Mouse (Mus musculus) MEL (cell line): Measurements from ENCODE around the gene Cntn4. TPM values are rescaled to one million over a fixed set of nuclear protein-coding genes. Genes with fewer than 3 reads are reported as not detected.
A peak's percentile ranks its signal among the peaks of the same experiment; 100 is the strongest.

ENCODE experiments used
- DNase-seq: peaks from one replicate; pipeline ENCODE4 v3.0.0; 2011; ENCODE audit warnings: low read depth, low spot score
- H3K27ac ChIP-seq: 2 replicates; pipeline ENCODE4 v1.5.1; 2012; ENCODE audit warnings: low read depth, mild to moderate bottlenecking, control low read depth, low read length, moderate library complexity; ENCODE audit not compliant: control insufficient read depth
- H3K27me3 ChIP-seq, 2 experiments: fragments of 150-350 bp in 1 of 2; sonication (generic) in 1 of 2; 2 replicates each; pipeline ENCODE4 v1.6.1; 2012; ENCODE audit warnings: low read length in 2 of 2, mild to moderate bottlenecking in 2 of 2, improper control_type of control experiment in 1 of 2, moderate library complexity in 1 of 2; ENCODE audit not compliant: insufficient read depth in 2 of 2, control insufficient read depth in 1 of 2
- H3K36me3 ChIP-seq, 2 experiments: 2 replicates each; pipeline ENCODE4 v1.6.1; 2012 to 2014; ENCODE audit warnings: low read length in 2 of 2, improper control_type of control experiment in 1 of 2, inconsistent platforms in 1 of 2, mild to moderate bottlenecking in 1 of 2; ENCODE audit not compliant: insufficient read depth in 2 of 2, control insufficient read depth in 1 of 2
- H3K4me1 ChIP-seq, 2 experiments: fragments of 150-350 bp in 1 of 2; sonication (generic) in 1 of 2; 2 replicates each; pipeline ENCODE4 v1.6.1; 2012; ENCODE audit warnings: low read length in 2 of 2, improper control_type of control experiment in 1 of 2, mild to moderate bottlenecking in 1 of 2; ENCODE audit not compliant: insufficient read depth in 2 of 2, control insufficient read depth in 1 of 2
- H3K4me3 ChIP-seq, 2 experiments: fragments of 150-350 bp in 1 of 2; sonication (generic) in 1 of 2; 2 replicates each; pipeline ENCODE4 v1.5.1; 2012; ENCODE audit warnings: low read depth in 2 of 2, low read length in 2 of 2, mild to moderate bottlenecking in 2 of 2, moderate library complexity in 2 of 2, control low read depth in 1 of 2, improper control_type of control experiment in 1 of 2; ENCODE audit not compliant: control insufficient read depth in 1 of 2, insufficient read depth in 1 of 2
- H3K79me2 ChIP-seq: 2 replicates; pipeline ENCODE4 v1.6.1; 2012; ENCODE audit warnings: mild to moderate bottlenecking, low read length, moderate library complexity; ENCODE audit not compliant: control insufficient read depth, poor library complexity, insufficient read depth
- H3K9ac ChIP-seq: 2 replicates; pipeline ENCODE4 v1.6.1; 2012; ENCODE audit warnings: low read depth, mild to moderate bottlenecking, control low read depth, low read length, moderate library complexity; ENCODE audit not compliant: control insufficient read depth, poor library complexity, severe bottlenecking
- H3K9me3 ChIP-seq: fragments of 150-350 bp; sonication (generic); replicated peaks from 2 replicates; pipeline ENCODE4 v1.6.1; 2012; ENCODE audit warnings: mild to moderate bottlenecking, low read length, improper control_type of control experiment, moderate library complexity; ENCODE audit not compliant: insufficient read depth
- CHD1 ChIP-seq: IDR thresholded peaks from 2 replicates; pipeline ENCODE4 v1.6.1; 2012; ENCODE audit warnings: low read depth, mild to moderate bottlenecking, inconsistent platforms, low read length, improper control_type of control experiment
- CHD2 ChIP-seq: IDR thresholded peaks from 2 replicates; pipeline ENCODE4 v1.6.1; 2011; ENCODE audit warnings: low read length, improper control_type of control experiment
- ELF1 ChIP-seq: IDR thresholded peaks from 2 replicates; pipeline ENCODE4 v1.6.1; 2014; ENCODE audit warnings: low read depth, mild to moderate bottlenecking, inconsistent platforms, low read length, improper control_type of control experiment, moderate library complexity
- EP300 ChIP-seq, 2 experiments: IDR thresholded peaks; 2 replicates each; pipeline ENCODE4 v1.6.1; 2011; ENCODE audit warnings: improper control_type of control experiment in 2 of 2, low read length in 2 of 2, low read depth in 1 of 2, mild to moderate bottlenecking in 1 of 2
- GABPA ChIP-seq: IDR thresholded peaks from 2 replicates; pipeline ENCODE4 v1.6.1; 2012; ENCODE audit warnings: low read depth, mild to moderate bottlenecking, inconsistent platforms, low read length, improper control_type of control experiment, moderate library complexity
- GATA1 ChIP-seq: IDR thresholded peaks from 2 replicates; pipeline ENCODE4 v1.6.1; 2011; ENCODE audit warnings: low read depth, low read length, improper control_type of control experiment
- HCFC1 ChIP-seq: IDR thresholded peaks from 2 replicates; pipeline ENCODE4 v1.6.1; 2012; ENCODE audit warnings: low read depth, mild to moderate bottlenecking, inconsistent platforms, low read length, improper control_type of control experiment, moderate library complexity
- JUND ChIP-seq: IDR thresholded peaks from 2 replicates; pipeline ENCODE4 v1.6.1; 2011; ENCODE audit warnings: low read depth, mild to moderate bottlenecking, improper control_type of control experiment, low read length
- KAT2A ChIP-seq: conservative IDR thresholded peaks from 2 replicates; pipeline ENCODE4 v1.6.1; 2012; ENCODE audit warnings: low read depth, low read length, improper control_type of control experiment, inconsistent platforms
- MAZ ChIP-seq: IDR thresholded peaks from 2 replicates; pipeline ENCODE4 v1.6.1; 2012; ENCODE audit warnings: low read depth, mild to moderate bottlenecking, inconsistent platforms, low read length, improper control_type of control experiment
- MXI1 ChIP-seq: IDR thresholded peaks from 2 replicates; pipeline ENCODE4 v1.6.1; 2011; ENCODE audit warnings: mild to moderate bottlenecking, low read depth, low read length, improper control_type of control experiment
- NRF1 ChIP-seq: IDR thresholded peaks from 2 replicates; pipeline ENCODE4 v1.6.1; 2014; ENCODE audit warnings: low read depth, mild to moderate bottlenecking, inconsistent platforms, low read length, improper control_type of control experiment, moderate library complexity; ENCODE audit not compliant: poor library complexity, insufficient read depth, severe bottlenecking
- POLR2A ChIP-seq, 2 experiments: IDR thresholded peaks; 2 replicates each; pipeline ENCODE4 v1.6.1; 2011 to 2012; ENCODE audit warnings: low read length in 2 of 2, mild to moderate bottlenecking in 2 of 2, control low read depth in 1 of 2, improper control_type of control experiment in 1 of 2, low read depth in 1 of 2, moderate library complexity in 1 of 2; ENCODE audit not compliant: control insufficient read depth in 1 of 2, insufficient read depth in 1 of 2, poor library complexity in 1 of 2
- RAD21 ChIP-seq: IDR thresholded peaks from 2 replicates; pipeline ENCODE4 v1.6.1; 2011; ENCODE audit warnings: mild to moderate bottlenecking, low read depth, low read length, improper control_type of control experiment
- SIN3A ChIP-seq: IDR thresholded peaks from 2 replicates; pipeline ENCODE4 v1.6.1; 2012; ENCODE audit warnings: low read length, improper control_type of control experiment, inconsistent platforms
- SMC3 ChIP-seq: IDR thresholded peaks from 2 replicates; pipeline ENCODE4 v1.6.1; 2011; ENCODE audit warnings: low read depth, low read length, improper control_type of control experiment
- TAL1 ChIP-seq: IDR thresholded peaks from 2 replicates; pipeline ENCODE4 v1.6.1; 2012; ENCODE audit warnings: mild to moderate bottlenecking, inconsistent platforms, low read length, moderate library complexity, mixed read lengths
- TCF12 ChIP-seq: IDR thresholded peaks from 2 replicates; pipeline ENCODE4 v1.6.1; 2014; ENCODE audit warnings: low read depth, mild to moderate bottlenecking, inconsistent platforms, low read length, improper control_type of control experiment, moderate library complexity
- ZKSCAN1 ChIP-seq: IDR thresholded peaks from 2 replicates; pipeline ENCODE4 v1.6.1; 2012; ENCODE audit warnings: low read depth, mild to moderate bottlenecking, inconsistent platforms, low read length, improper control_type of control experiment, moderate library complexity
- polyA plus RNA-seq, 2 experiments: library from polyadenylated mRNA; stranded (reverse) in 1 of 2; unstranded in 1 of 2; fragments of >175 nt in 1 of 2; fragments of >200 nt in 1 of 2; gene quantifications; 2 replicates each; pipeline versions ENCODE4 v1.2.1 to v1.2.4; 2012; ENCODE audit warnings: low replicate concordance in 2 of 2, low read depth in 1 of 2; ENCODE audit not compliant: insufficient read length in 2 of 2, insufficient read depth in 1 of 2, missing spikeins in 1 of 2
- total RNA-seq: library from RNA; depleted of rRNA; stranded (reverse); fragments of 300-350 nt; gene quantifications from 2 replicates; pipeline ENCODE4 v1.2.3, GENCODE M21; 2012

The Cntn4 gene
- total and polyA plus RNA-seq, 3 experiments, result not detected

GRCm38 (mm10) chr6:106701931-106702330, 1024.5 kb downstream of the Cntn4 start:
- no peaks in the 10 kb centered on the region for H3K9me3 ChIP-seq
- H3K4me3 ChIP-seq, result no peak overlapping the region
- H3K27me3 ChIP-seq, result peaks cover 0 to 1% of the 10 kb centered on the region in 2 experiments; a peak in 1 of 4 replicates
- TF ChIP-seq GABPA (no peak), MXI1 (no peak), EP300 (IDR thresholded peaks at IDR 0.05; ENCODE audit: low read depth in 1 of 2, low read length in 2 of 2) (no peak), ELF1 (no peak), RAD21 (no peak), SMC3 (no peak), POLR2A (IDR thresholded peaks at IDR 0.05; ENCODE audit: control insufficient read depth in 1 of 2, insufficient read depth in 1 of 2, low read depth in 1 of 2, low read length in 2 of 2, poor library complexity in 1 of 2) (no peak), GATA1 (no peak), JUND (no peak), SIN3A (no peak)
- no peaks in the 10 kb centered on the region for H3K4me1 ChIP-seq
- no peak overlapping the region for H3K27ac ChIP-seq
- DNase-seq, result no peak
- no peaks in the 10 kb centered on the region for H3K79me2 ChIP-seq
- no peaks in the 10 kb centered on the region for H3K36me3 ChIP-seq
- no peak overlapping the region for H3K9ac ChIP-seq

- H3K27me3 ChIP-seq, result no peaks in the 10 kb centered on the region
- H3K79me2 ChIP-seq, result no peaks in the 10 kb centered on the region
- H3K27ac ChIP-seq, result no peak overlapping the region
- H3K36me3 ChIP-seq, result no peaks in the 10 kb centered on the region
- no peaks in the 10 kb centered on the region for H3K4me1 ChIP-seq
- H3K4me3 ChIP-seq, result no peak overlapping the region
- no peak overlapping the region for H3K9ac ChIP-seq
- no peak for DNase-seq
- no peak for TF ChIP-seq SMC3
- TF ChIP-seq TCF12, result no peak
- no peak for TF ChIP-seq SIN3A
- no peak for TF ChIP-seq NRF1
- TF ChIP-seq GATA1, result no peak
- H3K9me3 ChIP-seq, result no peaks in the 10 kb centered on the region
Measured at GRCm38 (mm10) chr6:106705506-106706035, 1028.1 kb downstream of the Cntn4 start.

DNA sequence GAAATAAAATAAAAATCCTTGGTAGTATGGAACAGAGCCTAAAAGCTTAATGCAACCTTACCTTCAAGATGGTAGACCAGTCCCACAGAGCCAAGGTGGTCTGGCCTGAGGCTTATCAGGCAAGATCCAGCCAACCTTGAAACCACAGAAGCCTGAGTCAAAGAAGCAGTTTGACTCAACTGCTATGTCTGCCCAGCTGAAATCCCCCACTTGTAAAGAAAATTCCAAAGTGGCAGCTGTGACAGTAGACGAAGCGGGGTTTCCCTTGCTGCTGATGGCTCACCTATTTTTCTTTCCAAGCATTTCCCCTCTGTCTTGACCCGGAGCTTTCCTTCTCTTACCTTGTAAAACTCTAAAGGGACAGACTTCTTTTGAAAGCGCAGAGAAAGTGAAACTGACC, 1048.2 kb downstream of the Cntn4 start:
- Histone ChIP-seq H3K79me2 (no peaks in the 10 kb centered on the region), H3K4me1 (peaks cover 4 to 20% of the 10 kb centered on the region in 2 experiments), H3K27ac (no peak overlapping the region), H3K4me3 (peak overlapping the region; percentile 22 to 42; a peak in 3 of 4 replicates), H3K9ac (no peak overlapping the region), H3K27me3 (peaks cover 2% of the 10 kb centered on the region in 2 experiments; a peak in 1 of 4 replicates), H3K36me3 (peaks cover 0 to 26% of the 10 kb centered on the region in 2 experiments; a peak in 2 of 4 replicates), H3K9me3 (no peaks in the 10 kb centered on the region)
- TF ChIP-seq HCFC1 (no peak), GATA1 (no peak), TAL1 (no peak), KAT2A (no peak), ZKSCAN1 (no peak), CHD1 (no peak), POLR2A (IDR thresholded peaks at IDR 0.05; ENCODE audit: control insufficient read depth in 1 of 2, insufficient read depth in 1 of 2, low read depth in 1 of 2, low read length in 2 of 2, poor library complexity in 1 of 2) (no peak), RAD21 (no peak), EP300 (IDR thresholded peaks at IDR 0.05; ENCODE audit: low read depth in 1 of 2, low read length in 2 of 2) (no peak), CHD2 (no peak), MAZ (no peak), SMC3 (no peak)
- DNase-seq, result peak; percentile 12
